Comparison of ENCODE assay signal across 8 mouse cellular contexts in the genomic region with DNA sequence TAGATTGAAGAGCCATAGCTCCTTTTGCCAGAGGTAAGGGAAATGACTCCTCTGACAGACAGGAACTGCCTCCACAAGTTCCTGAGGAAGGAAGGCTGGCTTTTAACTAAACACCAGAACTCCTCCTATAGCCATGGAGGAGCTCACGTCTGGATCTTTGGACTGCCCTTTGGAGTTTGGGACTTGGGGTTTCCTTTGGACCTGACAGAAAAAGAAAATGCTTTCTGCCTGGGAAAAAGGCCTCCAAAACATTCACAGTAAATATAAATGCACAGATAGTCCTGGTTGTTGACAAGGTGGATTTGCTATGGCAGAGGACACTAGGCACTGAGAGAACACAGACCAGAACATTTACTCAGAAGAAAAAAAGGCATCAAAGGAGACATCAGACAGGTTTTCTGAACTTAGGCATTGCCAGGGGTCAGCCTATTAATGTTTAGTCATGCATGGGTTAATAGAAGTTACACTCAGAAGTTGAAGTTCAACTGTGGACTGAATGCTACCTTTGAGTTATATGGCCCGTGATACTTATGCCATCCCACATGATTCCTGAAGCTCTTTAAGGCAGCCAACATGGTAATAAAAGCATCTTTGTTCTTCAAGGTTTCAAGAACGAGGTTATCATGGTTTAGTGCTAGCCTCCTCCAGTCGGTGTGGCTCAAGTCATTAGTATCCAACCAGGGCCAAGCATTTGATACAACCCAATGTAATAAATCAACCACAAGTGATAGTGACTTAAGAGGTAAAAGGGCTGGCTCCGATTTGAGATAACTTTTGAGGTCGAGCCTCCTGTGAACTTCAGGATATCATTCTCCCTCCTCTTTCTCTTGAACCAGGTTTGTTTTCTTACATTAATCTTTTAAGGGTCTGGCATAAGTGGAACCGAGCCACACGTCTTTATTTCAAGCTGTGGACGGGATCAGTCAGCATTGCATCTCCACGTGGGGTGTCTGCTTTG. TPM values are rescaled to one million over a fixed set of nuclear protein-coding genes. Genes with fewer than 3 reads are reported as not detected.
DNase-seq lines count a peak whose midpoint lies in the region; ATAC-seq and TF ChIP-seq lines count a peak whose summit lies in the region.

No protein-coding gene starts in this region.

- DNase-seq in heart, postnatal 4 days, result no peak
- DNase-seq in thymus, postnatal 10 days (ENCODE audit: low spot score in 2 of 2), result no peak
- DNase-seq in cerebellum, adult 9-11 months, result no peak
- DNase-seq in embryo, embryonic 11 days, result no peak

- peak overlapping the region; percentile 92 for H3K4me3 ChIP-seq in heart, embryonic 13.5 days
- H3K4me3 ChIP-seq in bone marrow, adult 2 months (replicated peaks; ENCODE audit: control insufficient read depth, low read depth, low read length), result peak overlapping the region; percentile 97
- H3K4me3 ChIP-seq in intestine, embryonic 15.5 days (replicated peaks), result peak overlapping the region; percentile 84

- H3K27me3 ChIP-seq in heart, embryonic 13.5 days (replicated peaks), result no peaks in the 10 kb centered on the region
- no peaks in the 10 kb centered on the region for H3K27me3 ChIP-seq in intestine, embryonic 15.5 days (replicated peaks)

- H3K9me3 ChIP-seq in heart, embryonic 13.5 days, result no peaks in the 10 kb centered on the region
- H3K9me3 ChIP-seq in intestine, embryonic 15.5 days, result no peaks in the 10 kb centered on the region

- H3K4me1 ChIP-seq in heart, embryonic 13.5 days, result peaks cover 13% of the 10 kb centered on the region
- H3K4me1 ChIP-seq in bone marrow, adult 2 months (ENCODE audit: control insufficient read depth, insufficient read depth, low read length), result peaks cover 5% of the 10 kb centered on the region; the same call in 1 of the 2 replicates
- H3K4me1 ChIP-seq in intestine, embryonic 15.5 days (replicated peaks), result no peaks in the 10 kb centered on the region

- peak overlapping the region; percentile 90 for H3K4me2 ChIP-seq in heart, embryonic 13.5 days
- H3K4me2 ChIP-seq in intestine, embryonic 15.5 days (replicated peaks), result peak overlapping the region; percentile 73

- no peak for TF ChIP-seq POLR2A in bone marrow, adult 2 months (IDR thresholded peaks at IDR 0.05; ENCODE audit: borderline replicate concordance, control insufficient read depth, low read depth, low read length)

- peaks cover 10% of the 10 kb centered on the region for H3K36me3 ChIP-seq in heart, embryonic 13.5 days
- H3K36me3 ChIP-seq in intestine, embryonic 15.5 days, result no peaks in the 10 kb centered on the region

- no peak for TF ChIP-seq CTCF in bone marrow, adult 2 months (IDR thresholded peaks at IDR 0.05; ENCODE audit: control insufficient read depth, insufficient read depth, low read length)

- H3K27ac ChIP-seq in heart, embryonic 13.5 days (replicated peaks), result peak overlapping the region; percentile 76
- H3K27ac ChIP-seq in bone marrow, adult 2 months (ENCODE audit: control insufficient read depth, insufficient read depth, low read depth, low read length, poor library complexity), result peak overlapping the region; percentile 97
- 0 out of 2 replicates have a peak overlapping the region, but pooled peaks have one; percentile 19 for H3K27ac ChIP-seq in intestine, embryonic 15.5 days

- peak overlapping the region; percentile 85 for H3K9ac ChIP-seq in heart, embryonic 13.5 days
- H3K9ac ChIP-seq in intestine, embryonic 15.5 days, result peak overlapping the region; percentile 57

- ATAC-seq in heart, embryonic 13.5 days (ENCODE audit: extremely low read depth, insufficient number of reproducible peaks, low FRiP score, low TSS enrichment), result no peak
- peak; percentile 35 for ATAC-seq in intestine, embryonic 15.5 days
- peak; percentile 15; the same call in 1 of the 2 replicates for ATAC-seq in megakaryocyte progenitor cell, adult 5-6 weeks (replicated peaks; ENCODE audit: poor library complexity)

- 14% methylated on average over 10 of the region's 10 CpGs for WGBS in heart, embryonic 13.5 days
- 5% methylated on average over 10 of the region's 10 CpGs for WGBS in bone marrow, adult 2 months
- WGBS in intestine, embryonic 15.5 days, result 12% methylated on average over 10 of the region's 10 CpGs

RNA-seq across cellular contexts. Expression of a gene that starts 1.1 kb away (rescaled TPM):
- polyA plus RNA-seq in heart, embryonic 13.5 days (2015; fragmentation: Nextera tagmentation; extraction: Ambion mirVana), result 8.2 and 11.0 TPM in 2 replicates
- total RNA-seq in heart, postnatal 4 days (2021), result 10 to 100 TPM; 11.1 to 12.5 TPM
- polyA plus RNA-seq in bone marrow, adult 2 months (2011; ENCODE audit: insufficient read depth, insufficient read length, low replicate concordance, missing spikeins), result 12.8 and 19.1 TPM in 2 replicates
- polyA plus RNA-seq in intestine, embryonic 15.5 days (2015; fragmentation: Nextera tagmentation; extraction: Ambion mirVana), result 9.4 and 11.0 TPM in 2 replicates
- 35.1 and 44.6 TPM in 2 replicates for total RNA-seq in megakaryocyte progenitor cell, adult 5-6 weeks (2015)
- total RNA-seq in megakaryocyte progenitor cell, adult 5-6 weeks (2017), result 27.4 and 34.8 TPM in 2 replicates

RNA-seq across cellular contexts. Expression of a gene that starts 23.6 kb away (rescaled TPM):
- polyA plus RNA-seq in heart, embryonic 13.5 days (2015; fragmentation: Nextera tagmentation; extraction: Ambion mirVana), result 14.1 and 16.9 TPM in 2 replicates
- total RNA-seq in heart, postnatal 4 days (2021), result 10 to 100 TPM; 13.4 to 15.1 TPM
- polyA plus RNA-seq in bone marrow, adult 2 months (2011; ENCODE audit: insufficient read depth, insufficient read length, low replicate concordance, missing spikeins), result 14.5 and 17.8 TPM in 2 replicates
- 14.9 and 15.0 TPM in 2 replicates for polyA plus RNA-seq in intestine, embryonic 15.5 days (2015; fragmentation: Nextera tagmentation; extraction: Ambion mirVana)
- 41.6 and 43.0 TPM in 2 replicates for total RNA-seq in megakaryocyte progenitor cell, adult 5-6 weeks (2015)
- total RNA-seq in megakaryocyte progenitor cell, adult 5-6 weeks (2017), result 39.9 and 48.7 TPM in 2 replicates

Comparison
In these comparisons a context has a peak if more than half of its experiments do, and no peak if none do; other contexts are left out.
1. H3K27ac ChIP-seq: peak in every context shown above with its lines; median percentile 97 in bone marrow, adult 2 months; 76 in heart, embryonic 13.5 days; 19 in intestine, embryonic 15.5 days.